Mouse (Mus musculus) bone marrow macrophage, adult 2 months (primary cell): Measurements from ENCODE around the gene Ell.

Experiments
- CTCF ChIP-seq: IDR thresholded peaks from 2 replicates; pipeline ENCODE4 v1.5.1; 2012; ENCODE audit warnings: low read depth, mild to moderate bottlenecking, low read length, moderate library complexity
- POLR2A ChIP-seq: IDR thresholded peaks from 2 replicates; pipeline ENCODE4 v1.6.1; 2012; ENCODE audit warnings: mild to moderate bottlenecking, low read depth, low read length, borderline replicate concordance

DNA sequence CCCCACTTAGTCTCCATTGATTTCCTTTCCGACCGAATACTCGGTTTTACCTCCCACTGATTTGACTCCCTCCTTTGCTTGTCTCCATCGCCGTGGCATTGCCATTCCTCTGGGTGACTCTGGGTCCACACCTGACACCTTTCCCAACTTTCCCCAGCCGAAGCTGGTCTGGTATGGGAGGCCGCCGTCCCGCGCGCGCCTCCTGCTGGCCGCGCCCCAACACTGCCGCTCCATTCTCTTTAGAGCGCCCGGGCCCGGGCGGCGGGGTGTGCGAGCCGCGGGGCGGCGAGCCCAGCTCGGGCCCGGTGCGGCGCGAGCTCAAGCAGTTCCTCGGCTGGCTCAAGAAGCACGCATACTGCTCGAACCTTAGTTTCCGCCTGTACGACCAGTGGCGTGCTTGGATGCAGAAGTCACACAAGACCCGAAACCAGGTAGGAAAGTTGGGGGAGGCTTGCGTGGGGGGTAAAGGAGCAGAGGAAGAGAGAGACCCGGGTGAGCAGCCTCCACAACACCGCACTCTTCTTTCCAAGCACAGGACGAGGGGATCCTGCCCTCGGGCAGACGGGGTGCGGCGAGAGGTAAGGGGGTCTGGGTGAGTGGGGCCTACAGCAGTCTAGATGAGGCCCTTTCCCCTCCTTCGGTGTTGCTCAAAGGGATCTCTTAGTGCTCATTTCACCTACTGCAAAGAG lies 36.1 kb upstream of the Ell start:
- TF ChIP-seq POLR2A (no peak), CTCF (peak; percentile 87)
